Mouse (Mus musculus): Measurements from ENCODE around the gene Tesk1.

Gene Tesk1

DNA sequence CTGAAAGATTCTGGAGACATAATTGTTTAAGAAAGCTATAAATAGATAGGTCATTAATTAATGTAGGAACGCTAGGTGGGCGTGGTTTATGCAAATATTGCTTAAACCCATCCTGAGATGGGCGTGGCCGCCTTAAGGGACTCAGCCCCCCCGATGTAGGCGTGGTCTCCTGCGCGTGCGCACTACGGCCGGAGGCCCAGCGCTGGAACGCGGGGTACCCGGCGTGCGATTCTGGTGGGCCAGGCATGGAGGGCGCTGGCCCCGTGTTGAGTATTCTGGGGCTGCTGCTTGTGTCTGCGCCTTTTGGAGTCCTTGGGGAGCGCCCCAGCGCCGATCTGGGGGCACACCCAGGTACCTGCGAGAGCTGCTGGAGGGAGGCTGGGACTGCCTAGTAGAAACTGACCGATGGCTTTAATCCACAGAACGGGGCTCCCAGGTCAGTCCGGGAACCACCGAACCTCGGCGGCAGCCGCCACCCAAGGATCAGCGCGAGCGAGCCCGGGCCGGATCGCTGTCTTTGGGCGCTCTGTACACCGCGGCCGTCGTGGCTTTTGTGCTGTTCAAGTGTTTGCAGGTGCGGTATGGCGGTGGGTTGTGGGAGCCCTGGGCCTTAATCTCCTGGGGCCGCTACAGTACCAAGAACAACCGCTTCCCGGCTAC lies 51.6 kb downstream of the Tesk1 start:
- DNase-seq (ENCODE audit: low spot score), result peak; percentile 98

DNA sequence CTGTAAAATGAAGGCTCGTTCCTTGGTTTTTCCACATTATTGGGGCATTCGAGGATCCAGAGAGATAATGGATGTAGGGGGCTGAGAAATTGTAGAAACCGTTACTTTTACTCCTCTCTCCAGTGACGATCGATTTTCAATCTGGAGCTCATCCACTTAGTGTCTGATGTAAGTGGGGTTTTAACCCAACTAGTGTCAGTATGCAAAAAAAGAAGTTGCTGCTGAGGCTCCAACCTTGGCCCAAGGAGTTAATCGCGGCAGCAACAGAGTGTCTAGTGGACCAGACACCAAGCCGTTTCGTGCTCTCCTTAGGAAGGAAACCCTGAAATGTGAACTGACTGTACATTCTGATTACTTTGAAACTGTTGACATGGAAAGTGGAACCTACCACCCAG lies 52.1 kb downstream of the Tesk1 start:
- peak; percentile 35 for DNase-seq (ENCODE audit: low spot score)

DNA sequence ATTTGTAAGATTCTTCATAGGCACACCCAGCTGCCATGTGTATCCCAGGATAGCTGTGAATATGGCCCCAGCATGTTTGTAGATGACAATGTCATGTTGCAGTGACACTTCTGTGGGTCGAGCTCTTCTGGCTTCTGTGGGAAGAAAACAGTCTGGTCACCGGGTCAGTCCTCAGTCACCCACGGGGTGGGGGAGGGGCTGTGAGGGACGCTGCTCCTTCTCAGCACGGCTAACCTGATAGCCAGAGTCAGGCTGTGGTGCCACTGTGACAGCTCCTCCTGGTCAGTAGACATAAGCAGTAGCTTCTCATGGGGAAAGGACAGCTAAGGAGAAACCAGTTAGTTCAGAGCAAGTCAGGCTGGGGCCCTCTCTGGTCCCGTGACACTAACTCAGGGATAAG lies 54.8 kb downstream of the Tesk1 start:
- DNase-seq (ENCODE audit: low spot score), result no peak

DNA sequence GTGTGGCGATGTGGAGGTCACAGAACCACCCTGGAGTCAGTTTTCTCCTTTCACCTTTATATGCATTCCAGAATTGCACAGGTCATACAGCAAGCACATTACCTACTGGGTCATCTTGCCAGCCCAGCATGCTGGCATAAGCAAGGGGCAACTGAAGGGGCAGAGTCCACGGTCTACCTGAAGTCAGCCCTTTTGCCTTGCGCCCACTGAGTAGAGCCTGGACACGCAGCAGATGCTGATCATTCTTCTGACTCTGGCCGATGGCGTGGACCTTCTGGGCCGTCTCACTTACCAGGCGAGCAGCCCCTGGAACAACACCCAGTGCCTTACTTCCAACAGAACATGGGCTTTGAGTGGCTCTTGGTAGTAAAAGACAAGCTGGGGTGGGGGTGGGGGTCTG lies 55.7 kb downstream of the Tesk1 start:
- no peak for DNase-seq (ENCODE audit: low spot score)

Measured in embryo, embryonic 10 days (tissue).